Mouse (Mus musculus): ENCODE data around the gene Nkiras2.
"Not testable (repeated sequence)": the region's sequence is repeated elsewhere in the genome, so short reads cannot be mapped to it uniquely, and the experiment has no call there.

Gene Nkiras2

GRCm38 (mm10) chr11:100628862-100629352 lies 9.9 kb downstream of the Nkiras2 start:
- no peak for DNase-seq (ENCODE audit: low spot score)

- DNase-seq (ENCODE audit: low spot score) = no peak
Observed at GRCm38 (mm10) chr11:100634530-100634929, 15.5 kb downstream of the Nkiras2 start.

GRCm38 (mm10) chr11:100640159-100640906 lies 21.3 kb downstream of the Nkiras2 start:
- peak; percentile 20 for DNase-seq (ENCODE audit: low spot score)

GRCm38 (mm10) chr11:100643612-100644575 lies 24.9 kb downstream of the Nkiras2 start:
- no peak for DNase-seq (ENCODE audit: low spot score)

GRCm38 (mm10) chr11:100646265-100646664 lies 27.2 kb downstream of the Nkiras2 start:
- peak; percentile 17 for DNase-seq (ENCODE audit: low spot score)

- DNase-seq (ENCODE audit: low spot score) = no peak
Observed at GRCm38 (mm10) chr11:100648405-100648804, 29.4 kb downstream of the Nkiras2 start.

- DNase-seq (ENCODE audit: low spot score) = no peak
Observed at GRCm38 (mm10) chr11:100651205-100651604, 32.2 kb downstream of the Nkiras2 start.

GRCm38 (mm10) chr11:100651748-100652147 lies 32.7 kb downstream of the Nkiras2 start:
- DNase-seq (ENCODE audit: low spot score) = no peak

GRCm38 (mm10) chr11:100655589-100655988 lies 36.5 kb downstream of the Nkiras2 start:
- DNase-seq (ENCODE audit: low spot score) = not testable (repeated sequence)

- no peak for DNase-seq (ENCODE audit: low spot score)
Observed at GRCm38 (mm10) chr11:100656458-100656857, 37.4 kb downstream of the Nkiras2 start.

GRCm38 (mm10) chr11:100659806-100660205 lies 40.8 kb downstream of the Nkiras2 start:
- DNase-seq (ENCODE audit: low spot score) = no peak

GRCm38 (mm10) chr11:100671049-100671448 lies 52.0 kb downstream of the Nkiras2 start:
- no peak for DNase-seq (ENCODE audit: low spot score)

GRCm38 (mm10) chr11:100671956-100672355 lies 52.9 kb downstream of the Nkiras2 start:
- no peak for DNase-seq (ENCODE audit: low spot score)

- no peak for DNase-seq (ENCODE audit: low spot score)
Observed at GRCm38 (mm10) chr11:100673169-100673568, 54.1 kb downstream of the Nkiras2 start.

Data from yolk sac, embryonic 10.5 days (tissue).